Mouse (Mus musculus) neural tube, embryonic 14.5 days (tissue): ENCODE measurements around the gene Tnfsf8. TPM values are rescaled to one million over a fixed set of nuclear protein-coding genes. Genes with fewer than 3 reads are reported as not detected.

Experiments used
- ATAC-seq: fragments of 200-750 bp; cut with Nextera tagmentation; 2 replicates; pipeline ENCODE4 v1.8.0; 2017; ENCODE audit warnings: low read depth, mild to moderate bottlenecking, moderate TSS enrichment, moderate library complexity
- H3K27ac ChIP-seq: fragments of 300-500 bp; sonication (generic); 2 replicates; pipeline ENCODE4 v1.5.1; 2014; ENCODE audit warnings: low read depth, mild to moderate bottlenecking, control low read depth, low read length, moderate library complexity, mixed read lengths
- H3K27me3 ChIP-seq: fragments of 300-500 bp; sonication (generic); 2 replicates; pipeline ENCODE4 v1.6.1; 2014; ENCODE audit warnings: low read length; ENCODE audit not compliant: control insufficient read depth, insufficient read depth
- H3K36me3 ChIP-seq: fragments of 300-500 bp; sonication (generic); 2 replicates; pipeline ENCODE4 v1.6.1; 2014; ENCODE audit warnings: low read length, mixed read lengths; ENCODE audit not compliant: control insufficient read depth, insufficient read depth
- H3K4me1 ChIP-seq: fragments of 300-500 bp; sonication (generic); 2 replicates; pipeline ENCODE4 v1.6.1; 2014; ENCODE audit warnings: low read length; ENCODE audit not compliant: control insufficient read depth, insufficient read depth
- H3K4me2 ChIP-seq: fragments of 300-500 bp; sonication (generic); 2 replicates; pipeline ENCODE4 v1.6.1; 2014; ENCODE audit warnings: mild to moderate bottlenecking, low read depth, low read length, control low read depth
- H3K4me3 ChIP-seq: fragments of 300-500 bp; sonication (generic); 2 replicates; pipeline ENCODE4 v1.5.1; 2014; ENCODE audit warnings: low read depth, low read length, control low read depth, mixed read lengths
- H3K9ac ChIP-seq: fragments of 300-500 bp; sonication (generic); replicated peaks from 2 replicates; pipeline ENCODE4 v1.6.1; 2014; ENCODE audit warnings: low read depth, mild to moderate bottlenecking, control low read depth, low read length, mixed read lengths
- H3K9me3 ChIP-seq: fragments of 300-500 bp; sonication (generic); 2 replicates; pipeline ENCODE4 v1.6.1; 2016; ENCODE audit warnings: low read length; ENCODE audit not compliant: control insufficient read depth
- WGBS: fragments of 180-500 bp; shearing (Covaris S2); extraction: QIAGEN DNeasy Blood & Tissue Kit; methylation state at CpG from one replicate; pipeline ENCODE4 v1.1.7; 2014; 5-methylcytosine and 5-hydroxymethylcytosine counted together
- polyA plus RNA-seq: library from polyadenylated mRNA; unstranded; fragments of >200 nt; fragmentation: Nextera tagmentation; extraction: Ambion mirVana; gene quantifications from 2 replicates; pipeline ENCODE4 v1.2.1, GENCODE M21; 2014

Tnfsf8 gene
- polyA plus RNA-seq, 1 experiment from 2014 or later, result not detected

- no peaks in the 10 kb centered on the region for H3K36me3 ChIP-seq
- no peaks in the 10 kb centered on the region for H3K4me1 ChIP-seq
Observed at GRCm38 (mm10) chr4:63850082-63850481, 11.1 kb downstream of the Tnfsf8 start.

GRCm38 (mm10) chr4:63846881-63847597 is 14.1 kb downstream of the Tnfsf8 start:
- Histone ChIP-seq H3K9me3 (no peaks in the 10 kb centered on the region), H3K4me3 (no peak overlapping the region), H3K9ac (no peak overlapping the region), H3K4me1 (no peaks in the 10 kb centered on the region), H3K36me3 (no peaks in the 10 kb centered on the region), H3K4me2 (no peak overlapping the region), H3K27me3 (no peaks in the 10 kb centered on the region), H3K27ac (no peak overlapping the region)
- 79% methylated on average over 3 of the region's 3 CpGs for WGBS
- no peak for ATAC-seq

More at GRCm38 (mm10) chr4:63850082-63850481, 11.1 kb downstream of the Tnfsf8 start:
- Histone ChIP-seq H3K9ac (no peak overlapping the region), H3K9me3 (no peaks in the 10 kb centered on the region), H3K27ac (no peak overlapping the region), H3K27me3 (no peaks in the 10 kb centered on the region), H3K4me2 (no peak overlapping the region), H3K4me3 (no peak overlapping the region)
- no peak for ATAC-seq
- 89% methylated on average over 2 of the region's 2 CpGs for WGBS

- Histone ChIP-seq H3K36me3 (no peaks in the 10 kb centered on the region), H3K4me1 (no peaks in the 10 kb centered on the region), H3K9me3 (no peaks in the 10 kb centered on the region), H3K4me2 (no peak overlapping the region), H3K9ac (no peak overlapping the region), H3K27ac (no peak overlapping the region), H3K4me3 (no peak overlapping the region), H3K27me3 (no peaks in the 10 kb centered on the region)
- no peak for ATAC-seq
- WGBS, result 76% methylated on average over 2 of the region's 2 CpGs
Observed at GRCm38 (mm10) chr4:63845760-63846159, 15.4 kb downstream of the Tnfsf8 start.

GRCm38 (mm10) chr4:63843924-63844323 is 17.2 kb downstream of the Tnfsf8 start:
- no peak for ATAC-seq
- WGBS, result 33% methylated on average over 6 of the region's 6 CpGs

GRCm38 (mm10) chr4:63842278-63842677 is 18.9 kb downstream of the Tnfsf8 start:
- no peaks in the 10 kb centered on the region for H3K36me3 ChIP-seq
- H3K4me1 ChIP-seq, result no peaks in the 10 kb centered on the region
- WGBS, result 59% methylated on average over 1 of the region's 1 CpGs
- no peaks in the 10 kb centered on the region for H3K9me3 ChIP-seq
- no peak overlapping the region for H3K4me2 ChIP-seq
- no peak overlapping the region for H3K9ac ChIP-seq
- ATAC-seq, result no peak
- H3K27me3 ChIP-seq, result no peaks in the 10 kb centered on the region
- H3K4me3 ChIP-seq, result no peak overlapping the region
- no peak overlapping the region for H3K27ac ChIP-seq

More at GRCm38 (mm10) chr4:63843924-63844323, 17.2 kb downstream of the Tnfsf8 start:
- H3K4me1 ChIP-seq, result no peaks in the 10 kb centered on the region
- no peak overlapping the region for H3K4me3 ChIP-seq
- H3K9me3 ChIP-seq, result no peaks in the 10 kb centered on the region
- H3K27ac ChIP-seq, result no peak overlapping the region
- H3K36me3 ChIP-seq, result no peaks in the 10 kb centered on the region
- H3K4me2 ChIP-seq, result no peak overlapping the region
- H3K27me3 ChIP-seq, result no peaks in the 10 kb centered on the region
- H3K9ac ChIP-seq, result no peak overlapping the region

- H3K4me2 ChIP-seq, result no peak overlapping the region
- no peaks in the 10 kb centered on the region for H3K36me3 ChIP-seq
- no peaks in the 10 kb centered on the region for H3K4me1 ChIP-seq
- no peak for ATAC-seq
- no peak overlapping the region for H3K4me3 ChIP-seq
- H3K9me3 ChIP-seq, result no peaks in the 10 kb centered on the region
- 60% methylated on average over 5 of the region's 5 CpGs for WGBS
- no peaks in the 10 kb centered on the region for H3K27me3 ChIP-seq
- no peak overlapping the region for H3K9ac ChIP-seq
- H3K27ac ChIP-seq, result no peak overlapping the region
Observed at GRCm38 (mm10) chr4:63840457-63840856, 20.7 kb downstream of the Tnfsf8 start.

- 83% methylated on average over 4 of the region's 4 CpGs for WGBS
- H3K4me2 ChIP-seq, result no peak overlapping the region
- H3K36me3 ChIP-seq, result no peaks in the 10 kb centered on the region
- no peak for ATAC-seq
- no peaks in the 10 kb centered on the region for H3K9me3 ChIP-seq
- no peak overlapping the region for H3K27ac ChIP-seq
- H3K4me1 ChIP-seq, result no peaks in the 10 kb centered on the region
- no peak overlapping the region for H3K9ac ChIP-seq
- no peaks in the 10 kb centered on the region for H3K27me3 ChIP-seq
- H3K4me3 ChIP-seq, result no peak overlapping the region
Observed at GRCm38 (mm10) chr4:63823136-63823535, 38.0 kb downstream of the Tnfsf8 start.

- Histone ChIP-seq H3K27ac (no peak overlapping the region), H3K4me1 (no peaks in the 10 kb centered on the region), H3K36me3 (no peaks in the 10 kb centered on the region), H3K27me3 (no peaks in the 10 kb centered on the region), H3K4me2 (no peak overlapping the region), H3K9ac (no peak overlapping the region), H3K4me3 (no peak overlapping the region), H3K9me3 (no peaks in the 10 kb centered on the region)
- no peak for ATAC-seq
Observed at GRCm38 (mm10) chr4:63817505-63817904, 43.6 kb downstream of the Tnfsf8 start.

- H3K4me2 ChIP-seq, result no peak overlapping the region
- 95% methylated on average over 2 of the region's 2 CpGs for WGBS
- no peak overlapping the region for H3K4me3 ChIP-seq
- no peak overlapping the region for H3K27ac ChIP-seq
- no peak for ATAC-seq
- H3K9me3 ChIP-seq, result no peaks in the 10 kb centered on the region
- H3K36me3 ChIP-seq, result no peaks in the 10 kb centered on the region
- no peak overlapping the region for H3K9ac ChIP-seq
- no peaks in the 10 kb centered on the region for H3K4me1 ChIP-seq
- H3K27me3 ChIP-seq, result no peaks in the 10 kb centered on the region
Observed at GRCm38 (mm10) chr4:63815668-63816067, 45.5 kb downstream of the Tnfsf8 start.
